Mouse (Mus musculus) megakaryocyte-erythroid progenitor cell, adult 5-6 weeks (primary cell): Measurements from ENCODE around the gene Sbno2. TPM values are rescaled to one million over a fixed set of nuclear protein-coding genes. Genes with fewer than 3 reads are reported as not detected.

Experiments
- ATAC-seq: replicated peaks from 2 replicates; pipeline ENCODE4 v1.8.0; 2016; ENCODE audit warnings: mild to moderate bottlenecking, inconsistent platforms; ENCODE audit not compliant: severe bottlenecking, poor library complexity, low FRiP score, low TSS enrichment
- total RNA-seq, 2 experiments: library from RNA; stranded (forward) in 1 of 2; stranded (reverse) in 1 of 2; fragments of 200-1000, 215-1000 nt in 1 of 2; fragments of >200 nt in 1 of 2; fragmentation: Nextera tagmentation in 1 of 2; gene quantifications; 2 replicates each; pipeline ENCODE4 v1.2.3; 2014 to 2017

The Sbno2 gene
- total RNA-seq, 2 experiments from 2014 or later = 12.1 to 34.4 TPM

- no peak; the same call in 1 of the 2 replicates for ATAC-seq
Measured at GRCm38 (mm10) chr10:80100982-80101381, 4.4 kb downstream of the Sbno2 start.

- ATAC-seq = no peak
Measured at GRCm38 (mm10) chr10:80098630-80099029, 6.7 kb downstream of the Sbno2 start.

GRCm38 (mm10) chr10:80097275-80097674 lies 8.1 kb downstream of the Sbno2 start:
- ATAC-seq = no peak

GRCm38 (mm10) chr10:80095547-80095946 lies 9.8 kb downstream of the Sbno2 start:
- no peak for ATAC-seq

GRCm38 (mm10) chr10:80094684-80095083 lies 10.7 kb downstream of the Sbno2 start:
- ATAC-seq = no peak

GRCm38 (mm10) chr10:80094085-80094484 lies 11.3 kb downstream of the Sbno2 start:
- ATAC-seq = no peak

- ATAC-seq = no peak
Measured at GRCm38 (mm10) chr10:80092690-80093089, 12.7 kb downstream of the Sbno2 start.

- ATAC-seq = no peak
Measured at GRCm38 (mm10) chr10:80091527-80091926, 13.8 kb downstream of the Sbno2 start.

GRCm38 (mm10) chr10:80089146-80089545 lies 16.2 kb downstream of the Sbno2 start:
- 0 out of 2 replicates have a peak, but pooled peaks have one; percentile 15 for ATAC-seq

- no peak for ATAC-seq
Measured at GRCm38 (mm10) chr10:80087483-80087882, 17.9 kb downstream of the Sbno2 start.

- no peak for ATAC-seq
Measured at GRCm38 (mm10) chr10:80086847-80087246, 18.5 kb downstream of the Sbno2 start.

- ATAC-seq = no peak
Measured at GRCm38 (mm10) chr10:80084817-80085487, 20.4 kb downstream of the Sbno2 start.

GRCm38 (mm10) chr10:80081075-80081474 lies 24.3 kb downstream of the Sbno2 start:
- ATAC-seq = peak; percentile 85

- peak; percentile 42 for ATAC-seq
Measured at GRCm38 (mm10) chr10:80080396-80081070, 24.8 kb downstream of the Sbno2 start.

GRCm38 (mm10) chr10:80078366-80078765 lies 27.0 kb downstream of the Sbno2 start:
- no peak for ATAC-seq

GRCm38 (mm10) chr10:80077312-80077711 lies 28.1 kb downstream of the Sbno2 start:
- ATAC-seq = no peak

- ATAC-seq = no peak
Measured at GRCm38 (mm10) chr10:80076386-80076785, 29.0 kb downstream of the Sbno2 start.

- no peak for ATAC-seq
Measured at GRCm38 (mm10) chr10:80075924-80076323, 29.4 kb downstream of the Sbno2 start.

- peak; percentile 66 for ATAC-seq
Measured at GRCm38 (mm10) chr10:80074813-80075601, 30.4 kb downstream of the Sbno2 start.
